Mouse (Mus musculus): Measurements from ENCODE around the gene Sult6b1. TPM values are rescaled to one million over a fixed set of nuclear protein-coding genes. Genes with fewer than 3 reads are reported as not detected.
A peak's percentile ranks its signal among the peaks of the same experiment; 100 is the strongest.

The Sult6b1 gene
- polyA plus RNA-seq, 3 experiments from 2014 or later = 0.16 to 1.0 (median 0.37) TPM

DNA sequence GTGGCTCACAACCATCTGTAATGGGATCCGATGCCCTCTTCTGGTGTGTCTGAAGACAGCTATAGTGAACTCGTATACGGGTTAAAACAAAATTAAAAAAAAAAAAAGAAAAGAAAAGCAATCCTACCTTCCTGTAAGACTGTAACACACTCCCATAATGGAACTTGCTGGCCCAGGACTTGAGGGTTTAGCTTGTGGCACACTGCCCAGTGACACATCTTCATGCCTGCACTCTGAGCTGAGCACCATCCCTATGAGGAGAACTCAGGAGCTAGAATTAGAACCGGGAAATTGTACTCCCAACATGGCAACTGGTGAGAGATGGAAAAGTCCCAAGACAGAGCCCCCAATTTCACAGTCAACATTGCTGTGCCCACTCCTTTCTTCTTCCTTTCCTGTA, 23.5 kb downstream of the Sult6b1 start:
- no peak for ATAC-seq

DNA sequence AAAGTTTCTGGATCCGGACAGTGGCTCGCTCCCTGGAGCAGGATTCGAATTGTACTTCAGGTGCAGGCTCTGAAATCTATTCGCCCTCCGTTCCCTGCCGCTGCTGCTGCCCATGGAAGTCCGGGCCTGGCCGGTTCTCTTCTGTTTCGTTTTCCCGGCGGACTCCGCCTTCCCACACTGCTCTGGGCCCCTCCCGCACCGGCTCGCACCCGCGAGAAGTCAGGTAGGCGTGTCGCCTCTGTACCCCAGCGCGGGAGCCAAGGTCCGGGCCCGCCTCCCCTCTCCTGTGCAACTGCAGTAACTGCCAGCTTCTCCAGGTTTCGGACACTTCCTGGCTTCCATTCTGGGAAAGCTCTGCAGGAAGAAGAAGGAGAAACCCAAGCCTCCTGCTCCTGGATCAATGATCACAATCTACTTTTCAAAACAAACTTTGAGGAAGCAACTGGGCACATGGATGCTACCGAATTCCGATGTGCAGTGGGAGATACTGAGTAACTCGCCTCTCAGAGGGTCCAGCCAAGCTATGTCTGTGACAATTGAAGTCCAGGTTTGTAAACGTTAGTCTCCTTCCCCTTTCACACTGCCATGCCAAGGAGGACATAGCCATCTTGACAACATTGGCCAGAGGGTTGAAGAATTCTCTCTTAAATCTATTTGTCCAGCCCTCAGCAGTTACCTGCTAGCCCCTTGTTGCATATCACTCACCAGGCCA, 24.2 kb downstream of the Sult6b1 start, which contains the start of gene Eif2ak2:
TSS of gene Eif2ak2 (minus strand) at position 173 of the 712 bp plus-strand sequence.
- ATAC-seq = peak; percentile 88

- peak; percentile 58 for ATAC-seq
These were observed 24.9 kb downstream of the Sult6b1 start for GRCm38 (mm10) chr17:78881878-78882304.

DNA sequence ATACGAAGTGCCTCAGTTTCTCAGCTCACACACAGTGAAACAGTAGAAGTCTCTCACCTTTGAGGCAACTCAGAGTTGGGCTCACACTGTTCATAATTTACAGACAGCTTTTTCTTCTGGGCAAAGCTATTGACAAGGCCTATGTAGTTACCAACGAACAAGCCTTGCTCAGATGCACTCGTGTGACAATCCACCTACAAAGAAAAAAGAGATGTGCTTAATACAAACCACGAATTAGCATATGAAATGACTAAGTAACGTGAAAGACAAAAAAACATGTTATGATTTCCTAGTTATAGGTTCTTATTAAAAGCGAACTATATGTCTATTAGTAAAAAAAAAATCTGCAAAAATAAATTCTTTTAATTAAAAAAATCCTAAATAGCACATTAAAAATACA, 32.9 kb downstream of the Sult6b1 start:
- peak; percentile 52 for ATAC-seq

- no peak for ATAC-seq
These were observed 50.5 kb downstream of the Sult6b1 start for GRCm38 (mm10) chr17:78856243-78856642.

DNA sequence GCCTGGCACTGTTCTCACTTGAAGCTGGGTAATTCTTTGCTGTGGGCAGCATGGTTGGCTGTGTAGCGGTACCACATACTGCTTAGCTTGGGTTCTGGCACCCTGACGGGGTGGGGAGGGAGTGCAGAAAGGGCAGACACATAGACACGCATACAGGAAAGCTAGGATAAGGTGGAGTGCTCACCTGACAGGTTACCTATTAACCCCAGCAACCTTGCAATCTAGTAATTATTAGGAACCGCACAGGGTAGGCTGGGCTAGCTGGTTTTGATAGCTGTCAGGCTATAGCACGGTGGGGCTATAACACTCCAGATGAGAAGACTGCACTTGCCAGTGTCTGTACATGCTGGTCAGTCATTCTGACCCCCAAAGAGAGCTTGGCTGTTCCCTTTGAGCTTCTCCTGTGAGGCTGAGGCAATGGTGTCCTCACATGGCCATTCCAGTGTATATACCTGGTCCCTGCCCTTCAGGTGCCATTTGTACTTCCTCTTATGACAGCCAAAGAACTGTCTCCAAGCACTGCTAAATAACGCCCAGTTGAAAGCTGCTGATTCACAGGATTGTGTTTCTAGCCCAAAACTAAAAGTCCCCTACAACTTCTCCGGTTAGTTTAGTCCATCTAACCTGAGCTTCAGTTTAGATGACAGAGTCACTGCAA, 64.4 kb downstream of the Sult6b1 start:
- ATAC-seq = no peak

DNA sequence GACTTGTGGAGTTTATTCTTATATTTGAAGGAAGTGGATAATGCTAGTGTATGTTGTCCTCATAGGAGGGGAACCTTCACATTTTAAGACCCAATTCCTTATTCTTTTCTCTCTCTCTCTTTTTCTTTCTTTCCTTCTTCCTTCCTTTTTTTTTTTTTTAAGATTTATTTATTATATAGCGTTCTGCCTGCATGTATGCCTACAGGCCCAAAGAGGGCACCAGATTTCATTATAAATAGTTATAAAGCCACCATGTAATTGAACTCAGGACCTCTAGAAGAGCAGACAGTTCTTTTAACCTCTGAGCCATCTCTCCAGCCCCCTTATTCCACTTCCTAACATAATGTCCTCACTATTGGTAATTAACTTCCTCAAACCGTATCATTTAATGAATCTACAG, 70.7 kb downstream of the Sult6b1 start:
- no peak for ATAC-seq

GRCm38 (mm10) chr17:78834856-78835835, 71.6 kb downstream of the Sult6b1 start, which contains the start of the genes Heatr5b and Gpatch11:
Gene Heatr5b, minus strand, starts transcription at chr17:78835364.
Gene Gpatch11, plus strand, starts transcription at chr17:78835567.
- peak; percentile 89 for ATAC-seq

Other genes starting within 250 kb of the Sult6b1 start
- gene Strn, start 169.8 kb downstream of the Sult6b1 start, polyA plus RNA-seq (2017; shearing (Covaris generic)) = 10 to 100 TPM in 1 of 3 experiments, 1 to 10 TPM in 2; 7.7 to 10.3 (median 9.6) TPM
- gene Heatr5b, start 71.6 kb downstream of the Sult6b1 start, polyA plus RNA-seq (2017; shearing (Covaris generic)) = 10 to 100 TPM in 2 of 3 experiments, 1 to 10 TPM in 1; 9.3 to 13.0 (median 11.4) TPM
- gene Gpatch11, start 71.4 kb downstream of the Sult6b1 start, polyA plus RNA-seq (2017; shearing (Covaris generic)) = 100 to 1,000 TPM in 1 of 3 experiments, 10 to 100 TPM in 2; 87.2 to 113 (median 96.5) TPM
- gene Eif2ak2, start 24.4 kb downstream of the Sult6b1 start, polyA plus RNA-seq (2017; shearing (Covaris generic)) = 10 to 100 TPM; 21.4 to 37.1 (median 34.5) TPM
- gene Cebpzos, start 9.5 kb upstream of the Sult6b1 start, polyA plus RNA-seq (2017; shearing (Covaris generic)) = 10 to 100 TPM; 80.2 to 92.9 (median 81.9) TPM
- gene Cebpz, start 30.1 kb upstream of the Sult6b1 start, polyA plus RNA-seq (2017; shearing (Covaris generic)) = 10 to 100 TPM; 46.4 to 85.4 (median 73.1) TPM
- gene Ndufaf7, start 30.1 kb upstream of the Sult6b1 start, polyA plus RNA-seq (2017; shearing (Covaris generic)) = 10 to 100 TPM; 52.2 to 65.3 (median 64.9) TPM
- gene Prkd3, start 113.8 kb upstream of the Sult6b1 start, polyA plus RNA-seq (2017; shearing (Covaris generic)) = 1 to 10 TPM; 2.8 to 7.7 (median 5.0) TPM
- gene Qpct, start 144.9 kb upstream of the Sult6b1 start, polyA plus RNA-seq (2017; shearing (Covaris generic)) = 1 to 10 TPM in 2 of 3 experiments, under 1 TPM in 1; 0.99 to 8.4 (median 3.1) TPM

Data from inflammation-experienced regulatory T-cells, adult 6 months (primary cell).